Mouse (Mus musculus) MEL (cell line): Measurements from ENCODE around the gene Clip4. TPM values are rescaled to one million over a fixed set of nuclear protein-coding genes. Genes with fewer than 3 reads are reported as not detected.

ENCODE experiments used
- DNase-seq: peaks from one replicate; pipeline ENCODE4 v3.0.0; 2011; ENCODE audit warnings: low read depth, low spot score
- H3K27ac ChIP-seq: 2 replicates; pipeline ENCODE4 v1.5.1; 2012; ENCODE audit warnings: low read depth, mild to moderate bottlenecking, control low read depth, low read length, moderate library complexity; ENCODE audit not compliant: control insufficient read depth
- H3K27me3 ChIP-seq, 2 experiments: fragments of 150-350 bp in 1 of 2; sonication (generic) in 1 of 2; 2 replicates each; pipeline ENCODE4 v1.6.1; 2012; ENCODE audit warnings: low read length in 2 of 2, mild to moderate bottlenecking in 2 of 2, improper control_type of control experiment in 1 of 2, moderate library complexity in 1 of 2; ENCODE audit not compliant: insufficient read depth in 2 of 2, control insufficient read depth in 1 of 2
- H3K36me3 ChIP-seq, 2 experiments: 2 replicates each; pipeline ENCODE4 v1.6.1; 2012 to 2014; ENCODE audit warnings: low read length in 2 of 2, improper control_type of control experiment in 1 of 2, inconsistent platforms in 1 of 2, mild to moderate bottlenecking in 1 of 2; ENCODE audit not compliant: insufficient read depth in 2 of 2, control insufficient read depth in 1 of 2
- H3K4me1 ChIP-seq, 2 experiments: fragments of 150-350 bp in 1 of 2; sonication (generic) in 1 of 2; 2 replicates each; pipeline ENCODE4 v1.6.1; 2012; ENCODE audit warnings: low read length in 2 of 2, improper control_type of control experiment in 1 of 2, mild to moderate bottlenecking in 1 of 2; ENCODE audit not compliant: insufficient read depth in 2 of 2, control insufficient read depth in 1 of 2
- H3K4me3 ChIP-seq, 2 experiments: fragments of 150-350 bp in 1 of 2; sonication (generic) in 1 of 2; 2 replicates each; pipeline ENCODE4 v1.5.1; 2012; ENCODE audit warnings: low read depth in 2 of 2, low read length in 2 of 2, mild to moderate bottlenecking in 2 of 2, moderate library complexity in 2 of 2, control low read depth in 1 of 2, improper control_type of control experiment in 1 of 2; ENCODE audit not compliant: control insufficient read depth in 1 of 2, insufficient read depth in 1 of 2
- H3K79me2 ChIP-seq: 2 replicates; pipeline ENCODE4 v1.6.1; 2012; ENCODE audit warnings: mild to moderate bottlenecking, low read length, moderate library complexity; ENCODE audit not compliant: control insufficient read depth, poor library complexity, insufficient read depth
- H3K9ac ChIP-seq: 2 replicates; pipeline ENCODE4 v1.6.1; 2012; ENCODE audit warnings: low read depth, mild to moderate bottlenecking, control low read depth, low read length, moderate library complexity; ENCODE audit not compliant: control insufficient read depth, poor library complexity, severe bottlenecking
- H3K9me3 ChIP-seq: fragments of 150-350 bp; sonication (generic); replicated peaks from 2 replicates; pipeline ENCODE4 v1.6.1; 2012; ENCODE audit warnings: mild to moderate bottlenecking, low read length, improper control_type of control experiment, moderate library complexity; ENCODE audit not compliant: insufficient read depth
- BHLHE40 ChIP-seq: IDR thresholded peaks from 2 replicates; pipeline ENCODE4 v1.6.1; 2012; ENCODE audit warnings: low read depth, mild to moderate bottlenecking, inconsistent platforms, low read length, improper control_type of control experiment, borderline replicate concordance
- CHD1 ChIP-seq: IDR thresholded peaks from 2 replicates; pipeline ENCODE4 v1.6.1; 2012; ENCODE audit warnings: low read depth, mild to moderate bottlenecking, inconsistent platforms, low read length, improper control_type of control experiment
- CTCF ChIP-seq, 3 experiments: IDR thresholded peaks in 2 of 3; conservative IDR thresholded peaks in 1 of 3; 2 replicates each; pipeline ENCODE4 v1.5.1; 2011 to 2012; ENCODE audit warnings: low read length in 3 of 3, low read depth in 2 of 3, mild to moderate bottlenecking in 2 of 3, improper control_type of control experiment in 1 of 3, inconsistent platforms in 1 of 3, mixed read lengths in 1 of 3, moderate library complexity in 1 of 3; ENCODE audit not compliant: control insufficient read depth in 1 of 3, insufficient read depth in 1 of 3, poor library complexity in 1 of 3, severe bottlenecking in 1 of 3
- ELF1 ChIP-seq: IDR thresholded peaks from 2 replicates; pipeline ENCODE4 v1.6.1; 2014; ENCODE audit warnings: low read depth, mild to moderate bottlenecking, inconsistent platforms, low read length, improper control_type of control experiment, moderate library complexity
- EP300 ChIP-seq, 2 experiments: IDR thresholded peaks; 2 replicates each; pipeline ENCODE4 v1.6.1; 2011; ENCODE audit warnings: improper control_type of control experiment in 2 of 2, low read length in 2 of 2, low read depth in 1 of 2, mild to moderate bottlenecking in 1 of 2
- ETS1 ChIP-seq: IDR thresholded peaks from 2 replicates; pipeline ENCODE4 v1.6.1; 2012; ENCODE audit warnings: low read depth, mild to moderate bottlenecking, inconsistent platforms, low read length, improper control_type of control experiment, moderate library complexity
- GATA1 ChIP-seq: IDR thresholded peaks from 2 replicates; pipeline ENCODE4 v1.6.1; 2011; ENCODE audit warnings: low read depth, low read length, improper control_type of control experiment
- MAFK ChIP-seq: IDR thresholded peaks from 2 replicates; pipeline ENCODE4 v1.6.1; 2011; ENCODE audit warnings: low read depth, mild to moderate bottlenecking, low read length, improper control_type of control experiment, borderline replicate concordance
- MAZ ChIP-seq: IDR thresholded peaks from 2 replicates; pipeline ENCODE4 v1.6.1; 2012; ENCODE audit warnings: low read depth, mild to moderate bottlenecking, inconsistent platforms, low read length, improper control_type of control experiment
- MXI1 ChIP-seq: IDR thresholded peaks from 2 replicates; pipeline ENCODE4 v1.6.1; 2011; ENCODE audit warnings: mild to moderate bottlenecking, low read depth, low read length, improper control_type of control experiment
- MYB ChIP-seq: IDR thresholded peaks from 2 replicates; pipeline ENCODE4 v1.6.1; 2011; ENCODE audit warnings: mild to moderate bottlenecking, low read depth, low read length, improper control_type of control experiment
- NELFE ChIP-seq: IDR thresholded peaks from 2 replicates; pipeline ENCODE4 v1.6.1; 2011; ENCODE audit warnings: low read depth, low read length, improper control_type of control experiment
- POLR2AphosphoS2 ChIP-seq: IDR thresholded peaks from 2 replicates; pipeline ENCODE4 v1.6.1; 2011; ENCODE audit warnings: low read length, improper control_type of control experiment
- USF2 ChIP-seq, 2 experiments: IDR thresholded peaks; 2 replicates each; pipeline ENCODE4 v1.6.1; 2011 to 2012; ENCODE audit warnings: improper control_type of control experiment in 2 of 2, low read length in 2 of 2, borderline replicate concordance in 1 of 2, inconsistent platforms in 1 of 2, low read depth in 1 of 2, mild to moderate bottlenecking in 1 of 2; ENCODE audit not compliant: insufficient read depth in 1 of 2
- ZNF384 ChIP-seq: IDR thresholded peaks from 2 replicates; pipeline ENCODE4 v1.6.1; 2012; ENCODE audit warnings: low read depth, mild to moderate bottlenecking, inconsistent platforms, low read length, improper control_type of control experiment
- polyA plus RNA-seq, 2 experiments: library from polyadenylated mRNA; stranded (reverse) in 1 of 2; unstranded in 1 of 2; fragments of >175 nt in 1 of 2; fragments of >200 nt in 1 of 2; gene quantifications; 2 replicates each; pipeline versions ENCODE4 v1.2.1 to v1.2.4; 2012; ENCODE audit warnings: low replicate concordance in 2 of 2, low read depth in 1 of 2; ENCODE audit not compliant: insufficient read length in 2 of 2, insufficient read depth in 1 of 2, missing spikeins in 1 of 2
- total RNA-seq: library from RNA; depleted of rRNA; stranded (reverse); fragments of 300-350 nt; gene quantifications from 2 replicates; pipeline ENCODE4 v1.2.3, GENCODE M21; 2012; rRNA removed

Gene Clip4
- total and polyA plus RNA-seq, 3 experiments, result not detected

- Histone ChIP-seq H3K79me2 (no peaks in the 10 kb centered on the region), H3K4me3 (no peak overlapping the region), H3K9me3 (no peaks in the 10 kb centered on the region), H3K4me1 (no peaks in the 10 kb centered on the region), H3K9ac (no peak overlapping the region), H3K36me3 (no peaks in the 10 kb centered on the region), H3K27me3 (no peaks in the 10 kb centered on the region), H3K27ac (no peak overlapping the region)
- TF ChIP-seq MAZ, result no peak
- no peak for TF ChIP-seq CTCF (IDR thresholded peaks at IDR 0.05 in 2 of 3, conservative IDR thresholded peaks at IDR 0.05 in 1 of 3; ENCODE audit: control insufficient read depth in 1 of 3, insufficient read depth in 1 of 3, low read depth in 2 of 3, low read length in 3 of 3, poor library complexity in 1 of 3, severe bottlenecking in 1 of 3)
- no peak for TF ChIP-seq POLR2AphosphoS2
- TF ChIP-seq ETS1, result no peak
- no peak for TF ChIP-seq USF2 (IDR thresholded peaks at IDR 0.05; ENCODE audit: borderline replicate concordance in 1 of 2, insufficient read depth in 1 of 2, low read depth in 1 of 2, low read length in 2 of 2)
- no peak for TF ChIP-seq MXI1
- no peak for TF ChIP-seq ELF1
- TF ChIP-seq EP300 (IDR thresholded peaks at IDR 0.05; ENCODE audit: low read depth in 1 of 2, low read length in 2 of 2), result no peak
- no peak for TF ChIP-seq ZNF384
- TF ChIP-seq NELFE, result no peak
- TF ChIP-seq BHLHE40, result no peak
- TF ChIP-seq CHD1, result no peak
- TF ChIP-seq MYB, result no peak
- no peak for DNase-seq
Measured at GRCm38 (mm10) chr17:71881369-71881768, 113.1 kb downstream of the Clip4 start.

DNA sequence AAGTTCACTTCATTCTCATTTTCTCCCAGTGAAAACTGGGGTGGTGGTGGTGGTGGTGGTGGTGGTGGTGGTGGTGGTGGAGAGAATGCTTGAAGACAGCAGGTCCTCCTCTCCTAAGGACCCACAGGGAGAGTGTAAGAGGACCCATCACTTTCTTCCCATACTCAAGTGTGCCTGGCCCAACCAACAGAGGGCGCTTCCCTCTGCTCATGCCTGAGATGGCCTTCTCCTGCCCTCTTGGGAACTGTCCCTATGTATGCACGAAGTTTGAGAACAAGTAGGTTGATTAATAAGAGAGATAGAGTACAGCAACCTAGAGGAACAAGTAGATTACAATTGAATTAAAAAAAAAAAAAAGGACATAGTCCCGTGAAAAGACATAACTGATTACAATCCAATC lies 140.8 kb downstream of the Clip4 start:
- Histone ChIP-seq H3K79me2 (no peaks in the 10 kb centered on the region), H3K9me3 (no peaks in the 10 kb centered on the region), H3K36me3 (no peaks in the 10 kb centered on the region), H3K4me3 (no peak overlapping the region), H3K4me1 (no peaks in the 10 kb centered on the region), H3K27ac (no peak overlapping the region), H3K9ac (no peak overlapping the region)
- DNase-seq, result no peak
- TF ChIP-seq CTCF (IDR thresholded peaks at IDR 0.05 in 2 of 3, conservative IDR thresholded peaks at IDR 0.05 in 1 of 3; ENCODE audit: control insufficient read depth in 1 of 3, insufficient read depth in 1 of 3, low read depth in 2 of 3, low read length in 3 of 3, poor library complexity in 1 of 3, severe bottlenecking in 1 of 3), result 0 out of 6 replicates have a peak, but pooled peaks of 1 of the 3 experiments have one; percentile 11
- no peak for TF ChIP-seq MAFK
- TF ChIP-seq, all 39 proteins: peak for 1
- H3K27me3 ChIP-seq, result no peaks in the 10 kb centered on the region

- no peak overlapping the region for H3K9ac ChIP-seq
- H3K27ac ChIP-seq, result no peak overlapping the region
- H3K4me1 ChIP-seq, result no peaks in the 10 kb centered on the region
- no peaks in the 10 kb centered on the region for H3K36me3 ChIP-seq
- no peaks in the 10 kb centered on the region for H3K27me3 ChIP-seq
- no peak overlapping the region for H3K4me3 ChIP-seq
- no peaks in the 10 kb centered on the region for H3K79me2 ChIP-seq
- no peaks in the 10 kb centered on the region for H3K9me3 ChIP-seq
- DNase-seq, result peak; percentile 2
- no peak for TF ChIP-seq NELFE
- TF ChIP-seq MXI1, result no peak
- TF ChIP-seq CTCF (IDR thresholded peaks at IDR 0.05 in 2 of 3, conservative IDR thresholded peaks at IDR 0.05 in 1 of 3; ENCODE audit: control insufficient read depth in 1 of 3, insufficient read depth in 1 of 3, low read depth in 2 of 3, low read length in 3 of 3, poor library complexity in 1 of 3, severe bottlenecking in 1 of 3), result no peak
- no peak for TF ChIP-seq GATA1
- TF ChIP-seq, all 39 proteins: peak for 0
Measured at GRCm38 (mm10) chr17:71913188-71913587, 144.9 kb downstream of the Clip4 start.

Other genes with a start within 250 kb of the Clip4 start
- 26.0 and 28.0 TPM in 2 replicates for gene Ndc80, start 241.6 kb upstream of the Clip4 start, total RNA-seq
- 10 to 100 TPM in 1 of 2 experiments, not detected in 1; 28.3 TPM for gene Ndc80, start 241.6 kb upstream of the Clip4 start, polyA plus RNA-seq
- 0.20 and 0.23 TPM in 2 replicates for gene Spdya, start 216.4 kb upstream of the Clip4 start, total RNA-seq
- under 1 TPM in 1 of 2 experiments, not detected in 1; 0.46 TPM for gene Spdya, start 216.4 kb upstream of the Clip4 start, polyA plus RNA-seq
- 243 and 249 TPM in 2 replicates for gene Wdr43, start 152.6 kb upstream of the Clip4 start, total RNA-seq
- 100 to 1,000 TPM; 175 to 393 TPM for gene Wdr43, start 152.6 kb upstream of the Clip4 start, polyA plus RNA-seq
- gene Togaram2, start 95.2 kb upstream of the Clip4 start, total RNA-seq, result not detected in 2 replicates
- not detected for gene Togaram2, start 95.2 kb upstream of the Clip4 start, polyA plus RNA-seq
- gene Pcare, start 15.6 kb upstream of the Clip4 start, total RNA-seq, result not detected in 2 replicates
- not detected for gene Pcare, start 15.6 kb upstream of the Clip4 start, polyA plus RNA-seq